Mouse (Mus musculus) heart, embryonic 12.5 days (tissue): ENCODE measurements around the gene Nudt3. TPM values are rescaled to one million over a fixed set of nuclear protein-coding genes. Genes with fewer than 3 reads are reported as not detected.
"Not testable (repeated sequence)": the region's sequence is repeated elsewhere in the genome, so short reads cannot be mapped to it uniquely, and the experiment has no call there.

Experiments
- ATAC-seq: fragments of 200-750 bp; cut with Nextera tagmentation; 2 replicates; pipeline ENCODE4 v1.8.0; 2017; ENCODE audit warnings: moderate TSS enrichment, moderate library complexity; ENCODE audit not compliant: insufficient number of reproducible peaks, low FRiP score
- H3K27ac ChIP-seq: fragments of 300-500 bp; sonication (generic); 2 replicates; pipeline ENCODE4 v1.5.1; 2016; ENCODE audit warnings: mild to moderate bottlenecking, moderate library complexity; ENCODE audit not compliant: poor library complexity, severe bottlenecking
- H3K27me3 ChIP-seq: fragments of 300-500 bp; sonication (generic); replicated peaks from 2 replicates; pipeline ENCODE4 v1.6.1; 2016; ENCODE audit warnings: mild to moderate bottlenecking, moderate library complexity
- H3K36me3 ChIP-seq: fragments of 300-500 bp; sonication (generic); 2 replicates; pipeline ENCODE4 v1.6.1; 2016; ENCODE audit warnings: mild to moderate bottlenecking, moderate library complexity
- H3K4me1 ChIP-seq: fragments of 300-500 bp; sonication (generic); replicated peaks from 2 replicates; pipeline ENCODE4 v1.6.1; 2016; ENCODE audit warnings: mild to moderate bottlenecking
- H3K4me2 ChIP-seq: fragments of 300-500 bp; sonication (generic); 2 replicates; pipeline ENCODE4 v1.6.1; 2016; ENCODE audit warnings: mild to moderate bottlenecking, moderate library complexity
- H3K4me3 ChIP-seq: fragments of 300-500 bp; sonication (generic); 2 replicates; pipeline ENCODE4 v1.5.1; 2016; ENCODE audit warnings: mild to moderate bottlenecking
- H3K9ac ChIP-seq: fragments of 300-500 bp; sonication (generic); 2 replicates; pipeline ENCODE4 v1.6.1; 2016; ENCODE audit warnings: mild to moderate bottlenecking, moderate library complexity
- H3K9me3 ChIP-seq: fragments of 300-500 bp; sonication (generic); replicated peaks from 2 replicates; pipeline ENCODE4 v1.6.1; 2016; ENCODE audit warnings: mild to moderate bottlenecking, moderate library complexity
- WGBS: fragments of 180-500 bp; shearing (Covaris S2); methylation state at CpG from one replicate; pipeline ENCODE4 v1.1.7; 2016; 5-methylcytosine and 5-hydroxymethylcytosine counted together
- polyA plus RNA-seq: library from polyadenylated mRNA; unstranded; fragments of >200 nt; fragmentation: Nextera tagmentation; extraction: Ambion mirVana; gene quantifications from 2 replicates; pipeline ENCODE4 v1.2.1, GENCODE M21; 2016

Nudt3 gene
- polyA plus RNA-seq, 1 experiment from 2014 or later: 106 TPM

DNA sequence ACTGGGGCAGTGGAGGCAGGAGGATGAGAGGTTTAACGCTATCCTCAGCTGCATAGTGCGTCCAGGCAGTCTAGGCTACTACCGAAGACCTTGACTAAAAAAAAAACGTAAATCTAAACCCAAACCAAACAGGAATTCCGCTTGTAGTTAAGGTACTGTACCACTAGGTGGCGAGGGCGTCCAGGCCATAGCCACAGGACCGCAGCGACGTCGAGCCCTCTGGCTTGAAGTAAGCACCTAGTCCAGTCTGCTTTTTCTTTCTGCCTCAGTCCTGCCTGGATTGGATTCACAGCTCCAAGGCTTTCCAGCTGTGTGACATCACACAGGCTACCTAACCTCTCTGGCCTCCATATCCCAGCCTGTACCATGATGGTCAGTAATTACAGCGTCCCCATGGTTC lies 26.9 kb upstream of the Nudt3 start:
- no peak for ATAC-seq
- 16% methylated on average over 12 of the region's 12 CpGs for WGBS
- Histone ChIP-seq H3K27me3 (peaks cover 17% of the 10 kb centered on the region), H3K4me3 (no peak overlapping the region), H3K9me3 (0 out of 2 replicates have a peak, but pooled peaks cover 7% of the 10 kb centered on the region), H3K4me1 (peaks cover 2% of the 10 kb centered on the region; the same call in 1 of the 2 replicates), H3K36me3 (no peaks in the 10 kb centered on the region), H3K27ac (no peak overlapping the region), H3K4me2 (no peak overlapping the region), H3K9ac (no peak overlapping the region)

DNA sequence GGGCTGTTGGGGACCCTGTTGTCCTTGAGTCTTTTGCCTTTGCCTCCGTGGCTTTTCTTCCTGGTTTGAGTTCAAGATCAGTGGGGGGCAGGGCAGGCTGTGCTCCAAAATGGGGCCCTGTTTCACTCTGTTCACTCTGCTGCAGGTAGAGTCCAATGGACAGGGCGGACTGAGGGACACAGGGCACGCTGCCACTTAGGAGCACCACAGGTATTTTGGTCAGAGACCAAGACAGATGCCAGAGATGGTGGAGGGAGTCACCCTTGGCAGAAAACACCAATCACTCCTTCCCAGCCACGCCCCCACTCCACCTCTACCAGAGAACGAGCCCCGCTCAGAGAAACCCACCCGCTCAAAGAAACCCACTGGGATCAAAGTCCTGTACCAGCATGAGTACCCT lies 22.5 kb upstream of the Nudt3 start:
- H3K4me1 ChIP-seq: peaks cover 10% of the 10 kb centered on the region
- 34% methylated on average over 7 of the region's 7 CpGs for WGBS
- no peak overlapping the region for H3K9ac ChIP-seq
- H3K4me3 ChIP-seq: no peak overlapping the region
- ATAC-seq: no peak
- no peaks in the 10 kb centered on the region for H3K36me3 ChIP-seq
- no peak overlapping the region for H3K27ac ChIP-seq
- 0 out of 2 replicates have a peak, but pooled peaks cover 4% of the 10 kb centered on the region for H3K9me3 ChIP-seq
- no peaks in the 10 kb centered on the region for H3K27me3 ChIP-seq
- H3K4me2 ChIP-seq: no peak overlapping the region

DNA sequence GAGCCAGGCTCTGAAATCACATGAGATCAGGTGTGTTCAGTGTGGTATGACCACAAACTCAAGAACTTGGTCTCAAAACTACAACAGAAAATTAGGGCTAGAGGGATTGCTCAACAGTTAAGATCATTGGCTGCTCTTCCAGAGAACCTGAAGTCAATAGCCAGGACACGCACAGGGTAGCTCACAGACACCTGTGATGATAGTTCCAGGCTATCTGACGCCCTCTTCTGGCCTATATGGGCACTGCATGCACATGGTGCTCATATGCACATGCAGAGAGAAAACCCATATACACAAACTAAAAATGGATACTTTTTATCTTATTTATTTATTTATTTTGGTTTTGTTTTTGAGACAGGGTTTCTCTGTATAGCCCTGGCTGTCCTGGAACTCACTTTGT lies 21.3 kb upstream of the Nudt3 start:
- Histone ChIP-seq H3K27me3 (no peaks in the 10 kb centered on the region), H3K27ac (no peak overlapping the region), H3K9me3 (0 out of 2 replicates have a peak, but pooled peaks cover 4% of the 10 kb centered on the region), H3K36me3 (no peaks in the 10 kb centered on the region), H3K4me2 (no peak overlapping the region), H3K4me3 (no peak overlapping the region), H3K4me1 (peaks cover 10% of the 10 kb centered on the region), H3K9ac (no peak overlapping the region)
- WGBS: 48% methylated on average over 2 of the region's 2 CpGs
- ATAC-seq: no peak

DNA sequence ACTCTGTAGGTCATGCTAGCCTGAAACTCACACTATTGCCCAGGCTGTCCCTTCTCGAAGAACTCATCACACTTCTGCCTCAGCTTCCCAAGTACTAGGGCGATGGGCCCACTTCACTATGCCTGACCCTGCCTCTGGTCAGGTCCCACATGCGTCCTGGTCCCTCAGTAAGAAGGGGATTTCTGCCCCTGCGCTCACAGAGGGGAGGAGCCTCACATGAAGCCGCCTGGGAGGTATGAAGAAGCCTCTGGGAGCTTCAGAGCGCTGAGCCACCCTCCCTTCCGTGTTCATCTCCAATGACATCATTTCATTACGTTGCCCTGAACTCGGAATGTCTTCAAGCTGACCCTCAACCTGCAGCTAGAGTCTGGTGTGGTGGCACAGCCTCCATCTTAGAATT lies 20.5 kb upstream of the Nudt3 start:
- H3K27me3 ChIP-seq: no peaks in the 10 kb centered on the region
- H3K4me2 ChIP-seq: no peak overlapping the region
- H3K36me3 ChIP-seq: no peaks in the 10 kb centered on the region
- H3K4me3 ChIP-seq: no peak overlapping the region
- H3K9ac ChIP-seq: no peak overlapping the region
- no peak for ATAC-seq
- 0 out of 2 replicates have a peak, but pooled peaks cover 4% of the 10 kb centered on the region for H3K9me3 ChIP-seq
- peaks cover 10% of the 10 kb centered on the region for H3K4me1 ChIP-seq
- 78% methylated on average over 9 of the region's 9 CpGs for WGBS
- H3K27ac ChIP-seq: no peak overlapping the region

DNA sequence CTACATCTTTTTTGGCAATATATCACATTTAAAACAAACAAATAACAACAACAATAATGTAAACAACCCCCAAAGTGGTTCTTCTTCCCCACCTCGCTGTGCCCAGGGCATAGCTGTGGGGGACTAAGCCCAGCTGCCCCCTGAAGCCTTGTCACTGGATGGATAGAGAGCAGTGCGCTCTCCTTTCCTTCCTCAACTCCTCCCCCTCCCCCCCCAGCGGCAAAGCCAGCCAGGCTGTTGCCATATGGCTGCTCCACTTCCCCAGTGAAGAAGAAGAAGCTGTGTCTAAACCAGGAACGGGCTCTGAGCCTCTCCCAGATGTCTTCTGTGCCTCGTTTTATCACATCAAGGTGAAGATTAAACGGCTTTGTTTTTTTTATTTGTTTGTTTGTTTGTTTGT lies 19.8 kb upstream of the Nudt3 start:
- H3K36me3 ChIP-seq: no peaks in the 10 kb centered on the region
- 0 out of 2 replicates have a peak, but pooled peaks cover 4% of the 10 kb centered on the region for H3K9me3 ChIP-seq
- no peak overlapping the region for H3K27ac ChIP-seq
- WGBS: 35% methylated on average over 6 of the region's 6 CpGs
- no peak overlapping the region for H3K9ac ChIP-seq
- no peak for ATAC-seq
- H3K27me3 ChIP-seq: no peaks in the 10 kb centered on the region
- H3K4me1 ChIP-seq: peaks cover 10% of the 10 kb centered on the region
- no peak overlapping the region for H3K4me2 ChIP-seq
- no peak overlapping the region for H3K4me3 ChIP-seq

DNA sequence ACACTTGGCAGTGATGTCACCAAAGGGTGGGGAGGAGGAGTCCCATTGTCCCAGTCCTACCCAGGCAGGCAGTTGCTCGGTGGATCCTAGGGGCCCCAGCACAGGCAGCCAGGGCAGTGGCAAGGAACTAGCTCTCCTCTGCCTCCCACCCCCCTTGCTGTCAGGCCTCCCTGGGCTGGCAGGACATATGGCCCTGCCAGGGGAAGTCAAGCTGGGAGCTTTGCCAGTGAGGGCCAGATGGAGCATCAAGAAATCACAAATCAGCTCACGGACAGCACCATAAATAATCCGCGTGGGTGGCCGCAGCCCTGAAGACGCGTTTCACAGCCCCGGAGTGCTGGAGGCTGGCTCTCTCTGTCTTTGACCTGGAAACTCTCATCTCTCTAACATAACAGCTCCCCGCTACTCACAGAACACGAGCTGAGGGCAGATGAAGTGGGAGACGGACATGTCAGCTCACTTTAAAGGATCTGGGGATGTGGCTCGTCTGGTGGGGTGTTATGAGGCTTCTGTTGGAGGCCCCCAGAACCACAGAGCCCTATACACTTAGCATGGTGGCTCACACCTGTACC lies 19.3 kb upstream of the Nudt3 start:
- Histone ChIP-seq H3K27me3 (no peaks in the 10 kb centered on the region), H3K4me2 (peak overlapping the region; percentile 22), H3K36me3 (no peaks in the 10 kb centered on the region), H3K9me3 (0 out of 2 replicates have a peak, but pooled peaks cover 4% of the 10 kb centered on the region), H3K9ac (peak overlapping the region; percentile 56; the same call in 1 of the 2 replicates), H3K4me3 (no peak overlapping the region), H3K27ac (no peak overlapping the region), H3K4me1 (peaks cover 10% of the 10 kb centered on the region)
- 14% methylated on average over 12 of the region's 12 CpGs for WGBS
- no peak for ATAC-seq

DNA sequence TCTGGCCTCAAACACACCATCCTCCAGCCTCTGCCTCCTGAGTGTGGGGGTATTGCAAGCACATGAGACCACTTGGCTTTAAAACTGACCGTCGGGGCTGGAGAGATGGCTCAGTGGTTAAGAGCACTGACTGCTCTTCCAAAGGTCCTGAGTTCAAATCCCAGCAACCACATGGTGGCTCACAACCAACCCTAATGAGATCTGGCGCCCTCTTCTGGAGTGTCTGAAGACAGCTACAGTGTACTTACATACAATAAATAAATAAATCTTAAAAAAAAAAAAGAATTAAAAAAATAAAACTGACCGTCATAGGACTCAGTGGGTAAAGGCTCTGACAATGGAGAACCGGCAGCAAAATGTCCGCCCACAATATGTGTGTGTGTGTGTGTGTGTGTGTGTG lies 16.6 kb upstream of the Nudt3 start:
- not testable (repeated sequence) for H3K4me2 ChIP-seq, ATAC-seq, H3K36me3 ChIP-seq, H3K9ac ChIP-seq, H3K27me3 ChIP-seq, H3K9me3 ChIP-seq, H3K4me3 ChIP-seq, H3K27ac ChIP-seq
- WGBS: 85% methylated on average over 6 of the region's 6 CpGs
- peaks cover 27% of the 10 kb centered on the region for H3K4me1 ChIP-seq

DNA sequence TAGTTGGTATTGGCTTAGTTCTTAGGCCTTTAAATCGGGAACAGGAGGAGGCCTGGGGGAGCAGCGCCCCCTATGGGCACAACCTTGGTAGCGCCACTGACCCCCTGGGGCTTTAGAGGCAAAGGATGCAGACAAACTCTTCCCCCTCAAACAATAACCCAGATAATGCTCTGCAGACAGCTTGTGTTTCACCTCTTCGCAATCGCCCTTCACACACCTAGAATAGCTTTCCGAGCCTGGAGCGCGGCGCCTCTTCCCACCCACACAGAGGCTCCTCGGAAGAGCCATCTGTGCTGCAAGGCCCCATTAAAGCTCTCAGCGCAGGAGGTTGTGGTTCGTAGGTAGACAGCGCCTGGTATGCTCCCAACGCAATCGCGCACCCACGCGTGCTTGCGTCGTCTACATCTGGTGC lies 15.6 kb upstream of the Nudt3 start:
- H3K36me3 ChIP-seq: peaks cover under 1% of the 10 kb centered on the region; the same call in 1 of the 2 replicates
- ATAC-seq: no peak
- 0 out of 2 replicates have a peak, but pooled peaks cover 4% of the 10 kb centered on the region for H3K9me3 ChIP-seq
- H3K27ac ChIP-seq: no peak overlapping the region
- H3K4me3 ChIP-seq: no peak overlapping the region
- no peaks in the 10 kb centered on the region for H3K27me3 ChIP-seq
- no peak overlapping the region for H3K4me2 ChIP-seq
- no peak overlapping the region for H3K9ac ChIP-seq
- 66% methylated on average over 20 of the region's 20 CpGs for WGBS
- peaks cover 30% of the 10 kb centered on the region for H3K4me1 ChIP-seq

DNA sequence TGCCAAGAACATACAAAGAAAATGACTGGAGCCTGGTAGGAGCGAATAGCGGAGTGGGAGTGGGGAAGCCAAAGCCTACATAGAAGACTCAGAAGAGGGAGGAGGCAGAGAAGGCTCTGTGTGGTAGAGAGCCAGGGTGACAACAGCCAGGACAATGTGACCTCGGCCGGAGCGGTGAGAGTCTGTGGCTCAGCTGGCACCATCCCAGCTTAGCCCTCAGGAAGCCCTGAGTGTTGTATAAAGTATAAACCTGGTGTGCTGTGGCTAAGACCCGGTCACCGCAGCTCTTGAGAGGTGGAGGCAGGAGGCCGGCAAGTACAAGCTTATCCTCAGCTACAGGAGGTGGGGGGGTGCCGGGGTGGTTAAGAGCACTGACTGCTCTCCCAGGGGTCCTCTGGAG lies 14.0 kb upstream of the Nudt3 start:
- WGBS: 56% methylated on average over 9 of the region's 9 CpGs
- H3K27ac ChIP-seq: no peak overlapping the region
- H3K9ac ChIP-seq: 0 out of 2 replicates have a peak overlapping the region, but pooled peaks have one; percentile 14

DNA sequence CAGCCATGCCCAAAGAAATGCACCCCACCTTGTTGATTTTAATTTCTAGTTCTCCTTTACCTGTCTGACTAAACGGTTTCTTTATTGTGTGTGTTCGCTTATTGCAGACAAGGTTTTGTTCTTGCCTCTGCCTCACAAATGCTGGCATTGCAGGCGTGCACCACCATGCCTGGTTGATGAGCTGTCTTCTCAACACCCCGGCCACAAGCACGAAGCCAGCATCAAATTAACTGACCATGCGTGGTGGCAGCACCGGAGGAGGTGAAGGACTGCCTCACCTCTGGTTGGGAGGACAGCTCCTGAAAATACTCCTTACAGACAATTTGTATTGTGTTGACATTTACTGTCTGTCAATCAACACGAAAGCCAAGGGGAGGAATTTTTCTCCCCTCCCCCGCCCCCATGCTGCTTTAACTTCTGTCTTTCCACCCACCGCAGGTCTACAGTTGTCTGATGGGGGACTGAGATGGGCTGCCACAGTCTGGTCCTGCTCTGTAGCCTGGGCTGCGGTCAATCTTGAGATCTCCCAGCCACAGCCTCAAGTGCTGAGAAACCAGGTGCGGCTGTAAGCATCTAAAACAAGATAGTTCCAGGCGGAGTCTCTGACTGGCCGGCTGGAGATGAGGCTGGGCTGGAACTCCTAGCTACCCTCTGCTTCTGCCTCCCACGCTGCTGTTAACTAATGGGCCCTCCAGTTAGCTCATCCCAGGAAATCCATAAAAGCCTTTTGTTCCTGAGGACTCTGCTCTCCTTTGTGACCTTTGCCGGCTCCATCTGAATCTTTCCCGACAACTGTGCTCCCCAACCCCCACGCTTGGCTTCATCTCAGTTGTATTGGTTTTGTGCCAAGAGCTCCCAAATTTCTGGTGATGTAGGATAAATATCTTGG lies 13.1 kb upstream of the Nudt3 start, which contains the start of gene Rps10:
Gene Rps10 (minus strand): TSS at position 538 of the 889 bp plus-strand sequence.
- no peaks in the 10 kb centered on the region for H3K9me3 ChIP-seq
- H3K9ac ChIP-seq: peak within 1 kb of the TSS; percentile 99
- no peaks in the 10 kb centered on the region for H3K27me3 ChIP-seq
- H3K4me3 ChIP-seq: peak within 1 kb of the TSS; percentile 99
- H3K27ac ChIP-seq: no peak within 1 kb of the TSS
- no peak for ATAC-seq
- WGBS: 47% methylated on average over 18 of the region's 18 CpGs
- peaks cover 26% of the 10 kb centered on the region for H3K36me3 ChIP-seq
- H3K4me2 ChIP-seq: peak within 1 kb of the TSS; percentile 96
- H3K4me1 ChIP-seq: peaks cover 41% of the 10 kb centered on the region

More for the DNA sequence above, 14.0 kb upstream of the Nudt3 start:
- no peaks in the 10 kb centered on the region for H3K27me3 ChIP-seq
- H3K36me3 ChIP-seq: peaks cover 16% of the 10 kb centered on the region
- no peaks in the 10 kb centered on the region for H3K9me3 ChIP-seq
- no peak overlapping the region for H3K4me2 ChIP-seq
- no peak for ATAC-seq
- H3K4me1 ChIP-seq: peaks cover 35% of the 10 kb centered on the region
- no peak overlapping the region for H3K4me3 ChIP-seq

DNA sequence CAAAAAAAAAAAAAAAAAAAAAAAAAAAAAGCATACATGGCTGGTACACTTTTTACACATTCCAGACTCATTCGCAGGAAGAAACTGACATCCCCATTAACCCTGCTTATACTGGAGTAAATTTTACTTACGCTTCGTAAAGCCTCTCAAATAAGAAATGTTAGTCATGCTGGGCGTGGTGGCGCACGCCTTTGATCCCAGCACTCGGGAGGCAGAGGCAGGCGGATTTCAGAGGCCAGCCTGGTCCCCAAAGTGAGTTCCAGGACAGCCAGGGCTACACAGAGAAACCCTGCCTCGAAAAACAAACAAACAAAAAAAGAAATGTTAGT lies 12.2 kb upstream of the Nudt3 start:
- Histone ChIP-seq H3K36me3 (peaks cover 34% of the 10 kb centered on the region), H3K4me1 (peaks cover 41% of the 10 kb centered on the region), H3K4me3 (peak overlapping the region; percentile 99), H3K9ac (peak overlapping the region; percentile 99; the same call in 1 of the 2 replicates), H3K4me2 (peak overlapping the region; percentile 96)
- 37% methylated on average over 9 of the region's 9 CpGs for WGBS
- H3K27me3 ChIP-seq, H3K27ac ChIP-seq, H3K9me3 ChIP-seq, ATAC-seq: not testable (repeated sequence)
